Mouse (Mus musculus) cortical plate, adult 2 months (tissue): ENCODE data around the gene Rasl11a.

Experiments
- CTCF ChIP-seq: fragments of 200-500 bp; IDR thresholded peaks from 2 replicates; pipeline ENCODE4 v1.5.1; 2011; ENCODE audit warnings: mild to moderate bottlenecking, control low read depth, low read length; ENCODE audit not compliant: insufficient read depth; ENCODE audit errors: extremely low read depth
- POLR2A ChIP-seq: fragments of 200-500 bp; IDR thresholded peaks from 2 replicates; pipeline ENCODE4 v1.6.1; 2011; ENCODE audit warnings: mild to moderate bottlenecking, low read length, control low read depth; ENCODE audit not compliant: insufficient read depth; ENCODE audit errors: extremely low read depth

DNA sequence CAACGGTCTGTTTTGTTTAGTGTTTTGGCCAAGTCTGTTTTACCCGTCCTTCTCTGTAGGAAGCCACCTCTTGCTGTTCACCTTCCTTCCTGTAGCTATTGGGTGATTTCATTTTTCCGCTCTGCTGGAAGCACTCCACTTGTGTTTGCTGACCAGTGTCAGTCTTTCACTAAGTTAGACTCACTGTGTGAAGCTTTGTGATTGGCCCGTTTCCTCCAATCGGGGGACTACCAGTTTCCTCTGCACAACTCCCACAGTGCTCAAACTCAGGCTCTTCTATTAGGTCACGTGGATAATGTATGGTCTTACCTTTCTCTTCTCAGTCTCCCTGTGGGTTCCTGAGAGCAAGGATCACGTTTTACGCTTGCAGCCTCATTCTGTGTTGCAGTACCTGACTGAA, 15.3 kb upstream of the Rasl11a start:
- TF ChIP-seq CTCF, result no peak
- TF ChIP-seq POLR2A, result no peak
